Mouse (Mus musculus) liver, postnatal 0 days (tissue): Measurements from ENCODE around the gene Mfsd12.
A peak's percentile ranks its signal among the peaks of the same experiment; 100 is the strongest.

ENCODE experiments used
- CTCF ChIP-seq: sonication (generic); IDR thresholded peaks from 2 replicates; pipeline ENCODE4 v1.5.1; 2016; ENCODE audit warnings: antibody characterized with exemption, low read depth
- EP300 ChIP-seq: IDR thresholded peaks from 2 replicates; pipeline ENCODE4 v1.6.1; 2016; ENCODE audit warnings: antibody characterized with exemption, low read depth, mild to moderate bottlenecking

- TF ChIP-seq CTCF: peak; percentile 89
- no peak for TF ChIP-seq EP300
Observed at GRCm38 (mm10) chr10:81341333-81341949, 15.8 kb upstream of the Mfsd12 start.
